Mouse (Mus musculus): ENCODE results near the gene Tardbp.

DNA sequence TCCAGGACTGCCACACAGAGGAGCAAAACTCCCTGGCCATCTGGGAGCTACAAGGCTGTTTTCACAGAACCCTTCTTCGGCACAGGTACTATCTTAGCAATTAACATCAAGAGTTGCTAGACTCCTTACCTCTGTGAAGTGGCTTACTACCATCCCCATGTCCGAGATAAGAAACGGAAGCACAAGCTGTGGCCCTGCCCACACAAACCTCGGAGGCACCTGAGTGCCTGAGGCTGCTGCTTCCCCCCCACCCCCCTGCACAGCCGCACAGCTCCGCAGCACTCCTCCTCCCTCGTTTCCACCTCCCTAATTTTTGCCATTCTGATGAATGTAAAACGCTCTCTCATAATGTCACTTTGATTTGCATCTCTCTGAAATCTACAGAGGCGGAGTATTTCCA, 11.5 kb upstream of the Tardbp start:
- TF ChIP-seq EP300 (IDR thresholded peaks at IDR 0.05; ENCODE audit: low read depth in 1 of 2, low read length in 2 of 2) = no peak
- TF ChIP-seq CTCF (IDR thresholded peaks at IDR 0.05 in 2 of 3, conservative IDR thresholded peaks at IDR 0.05 in 1 of 3; ENCODE audit: control insufficient read depth in 1 of 3, insufficient read depth in 1 of 3, low read depth in 2 of 3, low read length in 3 of 3, poor library complexity in 1 of 3, severe bottlenecking in 1 of 3) = no peak
- no peak for TF ChIP-seq POLR2A (IDR thresholded peaks at IDR 0.05; ENCODE audit: control insufficient read depth in 1 of 2, insufficient read depth in 1 of 2, low read depth in 1 of 2, low read length in 2 of 2, poor library complexity in 1 of 2)
- TF ChIP-seq E2F4 (IDR thresholded peaks at IDR 0.05; ENCODE audit: borderline replicate concordance, low read depth, low read length) = no peak
- no peak for TF ChIP-seq MAZ (IDR thresholded peaks at IDR 0.05; ENCODE audit: low read depth, low read length)

Data from MEL (cell line).